Mouse (Mus musculus): Measurements from ENCODE around the gene Plpp3.

DNA sequence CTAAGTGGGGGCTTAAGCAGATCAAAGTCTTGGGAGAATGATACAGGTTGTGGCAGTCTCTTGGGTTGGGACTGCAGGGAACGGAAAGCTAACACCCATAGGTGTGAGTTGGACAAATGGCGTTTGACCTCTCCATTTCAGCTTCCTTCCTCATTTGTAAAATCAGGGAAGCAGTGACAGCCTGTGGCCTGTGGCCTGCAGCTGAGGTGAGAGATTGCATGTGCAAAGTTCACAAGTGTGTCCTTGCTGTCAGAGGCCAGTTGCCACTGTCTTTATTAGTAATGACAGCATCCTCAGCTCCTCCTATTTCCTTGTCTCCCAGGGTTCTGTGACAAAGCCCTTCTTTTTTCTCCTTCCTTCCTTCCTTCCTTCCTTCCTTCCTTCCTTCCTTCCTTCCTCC lies 5.5 kb downstream of the Plpp3 start:
- TF ChIP-seq CTCF (IDR thresholded peaks at IDR 0.05; ENCODE audit: extremely low read depth, insufficient read depth, low read length) (no peak), POLR2A (IDR thresholded peaks at IDR 0.05; ENCODE audit: extremely low read depth, insufficient read depth, low read length) (no peak)
